Mouse (Mus musculus) v-Abl transformed pro-B cells (cell line): ENCODE measurements around the gene Zfhx2.

Source experiments
- in situ Hi-C, 2 experiments: fragments of 400-800 bp; cut with MboI; formaldehyde crosslinking; loops; one replicate each; pipeline ENCODE4 v1.15.1; 2025; ENCODE audit not compliant: unreplicated experiment in 2 of 2

Gene Zfhx2

GRCm38 (mm10) chr14:55089199-55089947 lies 2.8 kb downstream of the Zfhx2 start:
- in situ Hi-C loops = no loop called here

DNA sequence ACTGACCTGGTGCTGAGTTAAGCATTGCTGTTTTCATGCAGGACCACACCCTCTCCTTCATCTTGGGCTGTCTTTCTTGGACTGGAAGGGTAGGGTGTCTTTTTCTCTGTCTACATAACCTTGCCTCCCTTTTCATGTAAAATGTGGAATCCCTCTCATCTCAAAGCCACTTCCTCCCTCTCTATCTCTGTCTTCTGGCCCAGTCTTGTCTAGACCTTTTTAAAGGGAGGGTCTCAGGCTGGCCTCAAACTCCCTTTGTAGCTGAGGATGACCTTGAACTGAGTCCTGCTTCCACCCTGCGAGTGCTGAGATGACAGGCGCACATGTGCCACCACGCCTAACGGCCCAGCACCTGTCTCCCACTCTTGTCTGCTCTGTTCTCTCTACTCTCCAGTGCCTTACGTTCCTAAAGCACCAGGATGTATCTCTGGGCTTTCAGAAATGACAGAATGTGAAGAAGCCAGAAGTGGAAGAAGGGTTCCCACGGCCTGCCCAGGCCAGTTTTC lies 6.1 kb downstream of the Zfhx2 start:
- in situ Hi-C loops = no loop called here

DNA sequence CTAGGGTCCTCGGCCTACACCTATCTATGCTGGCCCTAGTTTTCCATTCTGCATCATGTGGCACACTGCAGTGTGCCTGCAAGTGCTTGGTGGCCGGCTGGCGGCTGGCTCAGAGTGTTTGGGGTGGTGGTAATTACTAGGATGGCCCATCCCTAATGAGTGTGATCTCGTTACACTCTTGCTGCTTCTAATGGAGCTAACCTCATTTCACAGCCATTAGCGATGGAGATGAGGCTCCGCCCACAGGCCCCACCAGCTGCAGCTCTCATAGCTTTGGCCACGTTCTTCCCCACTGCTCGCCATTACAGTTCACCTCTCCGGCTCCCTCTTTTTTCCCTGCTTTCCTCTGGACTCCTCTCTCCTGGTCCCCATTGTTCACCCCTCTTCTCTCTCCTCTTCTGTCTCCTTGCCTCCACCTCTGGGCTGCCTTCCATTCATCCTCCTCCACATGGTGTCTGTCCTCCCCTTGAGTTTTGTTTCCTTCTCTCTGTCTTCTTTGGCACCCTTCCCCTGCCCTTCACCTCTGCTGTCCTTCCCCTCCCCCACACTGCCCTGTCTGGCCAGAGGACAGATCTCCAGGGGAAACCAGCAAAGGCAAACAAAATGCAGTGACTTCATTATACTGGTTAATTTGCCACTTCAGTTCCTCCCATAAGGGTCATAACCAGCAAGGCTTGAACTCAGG lies 6.7 kb downstream of the Zfhx2 start:
- in situ Hi-C loops = no loop called here

DNA sequence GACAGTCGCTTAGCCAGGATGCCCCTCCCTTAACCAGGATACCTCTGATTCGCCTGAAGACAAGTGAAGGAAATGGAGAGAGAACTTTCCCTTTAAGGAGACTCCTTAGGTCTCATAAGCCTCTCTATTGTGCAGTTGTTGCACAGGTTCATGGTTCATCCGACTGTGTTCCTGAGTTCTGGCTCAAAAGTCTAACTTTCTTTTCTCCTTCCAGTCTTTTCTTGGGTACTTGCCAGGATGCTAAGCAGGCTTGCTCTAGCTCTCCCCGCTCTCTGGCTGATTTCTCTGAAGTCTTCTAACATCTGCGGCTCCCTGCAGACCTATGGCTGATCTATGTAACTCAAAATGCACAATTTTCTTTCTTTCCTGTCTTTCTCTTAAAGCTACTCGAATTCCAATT lies 8.6 kb downstream of the Zfhx2 start:
- in situ Hi-C loops = loop anchor here in 1 of 2 experiments (5.0 kb wide), 2 partner anchors 46 to 236 kb away; no protein-coding TSS in a partner anchor

GRCm38 (mm10) chr14:55081105-55081504 lies 11.0 kb downstream of the Zfhx2 start:
- in situ Hi-C loops = loop anchor here in 1 of 2 experiments (5.0 kb wide), 2 partner anchors 44 to 234 kb away; no protein-coding TSS in a partner anchor

DNA sequence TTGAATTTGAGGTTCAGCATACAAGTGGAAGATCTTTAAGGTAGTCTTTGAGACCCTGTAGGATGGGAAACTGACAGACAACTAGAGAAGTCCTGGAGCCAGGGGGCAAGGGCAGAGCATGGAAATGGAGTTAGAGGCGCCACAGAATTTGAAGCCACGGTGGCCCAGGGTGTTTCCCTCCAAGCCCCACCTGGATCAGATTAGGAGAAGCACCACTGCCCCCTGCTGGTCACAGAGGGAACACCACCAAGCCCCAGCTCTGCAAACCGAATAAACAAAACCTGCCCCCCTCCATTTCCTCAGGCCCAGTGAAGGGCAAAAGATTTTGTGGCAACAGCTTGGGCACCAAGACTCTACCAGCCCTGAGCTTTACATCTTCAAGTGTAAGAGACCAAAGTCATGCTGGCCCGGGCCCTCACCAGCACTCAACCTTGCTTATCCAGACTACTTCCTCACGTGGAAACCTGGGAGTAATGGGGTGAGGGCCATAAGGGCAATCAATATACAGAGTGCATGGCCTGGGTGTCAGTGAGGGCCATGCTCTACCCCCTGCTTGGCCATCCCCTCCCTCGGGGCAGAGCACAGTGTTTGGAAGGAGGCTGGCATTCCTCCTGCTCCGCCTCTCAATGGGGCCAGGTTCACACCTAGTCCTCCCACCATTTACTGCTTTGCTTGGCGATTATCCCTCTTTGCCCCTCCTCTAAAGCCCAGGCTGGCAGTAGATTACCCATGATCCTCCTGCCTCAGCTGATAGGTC lies 12.7 kb downstream of the Zfhx2 start:
- in situ Hi-C loops = loop anchor here in 1 of 2 experiments (5.0 to 10.0 kb wide), 2 partner anchors 52 to 235 kb away; no protein-coding TSS in a partner anchor

- in situ Hi-C loops = loop anchor here in 1 of 2 experiments (5.0 to 10.0 kb wide), 2 partner anchors 51 to 234 kb away; no protein-coding TSS in a partner anchor
These were observed 13.6 kb downstream of the Zfhx2 start for GRCm38 (mm10) chr14:55078366-55078989.

- in situ Hi-C loops = loop anchor here in 1 of 2 experiments (5.0 to 10.0 kb wide), 2 partner anchors 50 to 233 kb away; no protein-coding TSS in a partner anchor
These were observed 14.4 kb downstream of the Zfhx2 start for GRCm38 (mm10) chr14:55077481-55078365.

- in situ Hi-C loops = loop anchor here in 1 of 2 experiments (5.0 to 10.0 kb wide), 2 partner anchors 50 to 232 kb away; no protein-coding TSS in a partner anchor
These were observed 15.2 kb downstream of the Zfhx2 start for GRCm38 (mm10) chr14:55076956-55077355.

DNA sequence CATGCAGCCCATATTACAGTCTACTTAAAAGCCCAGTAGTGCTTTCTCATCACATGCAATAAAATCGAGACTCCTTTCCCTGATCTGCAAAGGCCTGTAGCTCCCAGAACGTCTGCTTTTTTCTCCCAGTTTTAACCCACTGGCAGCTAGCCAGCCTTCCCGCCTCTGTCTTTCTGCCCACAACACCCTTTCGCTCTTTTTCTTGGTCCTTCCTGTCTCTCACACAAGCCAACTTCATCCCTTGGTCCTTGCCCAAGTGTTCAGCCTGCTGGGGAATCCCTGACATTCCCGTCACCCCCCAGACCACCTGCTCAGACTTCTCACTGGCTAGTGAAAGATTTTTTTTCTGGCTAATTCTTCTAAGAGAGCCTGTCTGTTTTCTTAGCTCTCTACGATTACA lies 15.9 kb downstream of the Zfhx2 start:
- in situ Hi-C loops = loop anchor here in 1 of 2 experiments (5.0 to 10.0 kb wide), 2 partner anchors 49 to 231 kb away; no protein-coding TSS in a partner anchor

- in situ Hi-C loops = loop anchor here in 1 of 2 experiments (10.0 kb wide), 1 partner anchor 230 kb away; no protein-coding TSS in a partner anchor
These were observed 17.7 kb downstream of the Zfhx2 start for GRCm38 (mm10) chr14:55074416-55074815.

GRCm38 (mm10) chr14:55071756-55072155 lies 20.4 kb downstream of the Zfhx2 start:
- in situ Hi-C loops = loop anchor here in 1 of 2 experiments (10.0 kb wide), 1 partner anchor 227 kb away; no protein-coding TSS in a partner anchor

- in situ Hi-C loops = no loop called here
These were observed 26.1 kb downstream of the Zfhx2 start for GRCm38 (mm10) chr14:55066042-55066441.

DNA sequence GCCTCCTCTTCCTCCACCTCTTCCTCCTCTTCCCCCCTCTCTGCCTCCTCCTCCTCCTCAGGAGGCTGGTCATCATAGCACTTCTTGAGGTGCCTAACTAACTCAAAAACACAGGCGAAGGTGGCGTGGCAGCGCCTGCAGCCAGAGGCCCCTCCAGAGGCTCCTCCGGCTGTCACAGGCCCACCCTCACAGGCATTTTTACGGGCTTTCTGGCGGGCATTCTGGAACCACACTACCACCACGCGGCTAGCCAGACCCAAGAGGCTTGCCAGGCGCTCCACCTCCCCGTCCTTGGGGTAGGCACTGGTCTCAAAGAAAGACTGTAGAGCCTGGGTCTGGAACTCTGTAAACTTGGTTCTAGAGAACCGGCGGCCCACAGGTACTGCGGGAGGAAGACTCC lies 26.7 kb downstream of the Zfhx2 start:
- in situ Hi-C loops = no loop called here

DNA sequence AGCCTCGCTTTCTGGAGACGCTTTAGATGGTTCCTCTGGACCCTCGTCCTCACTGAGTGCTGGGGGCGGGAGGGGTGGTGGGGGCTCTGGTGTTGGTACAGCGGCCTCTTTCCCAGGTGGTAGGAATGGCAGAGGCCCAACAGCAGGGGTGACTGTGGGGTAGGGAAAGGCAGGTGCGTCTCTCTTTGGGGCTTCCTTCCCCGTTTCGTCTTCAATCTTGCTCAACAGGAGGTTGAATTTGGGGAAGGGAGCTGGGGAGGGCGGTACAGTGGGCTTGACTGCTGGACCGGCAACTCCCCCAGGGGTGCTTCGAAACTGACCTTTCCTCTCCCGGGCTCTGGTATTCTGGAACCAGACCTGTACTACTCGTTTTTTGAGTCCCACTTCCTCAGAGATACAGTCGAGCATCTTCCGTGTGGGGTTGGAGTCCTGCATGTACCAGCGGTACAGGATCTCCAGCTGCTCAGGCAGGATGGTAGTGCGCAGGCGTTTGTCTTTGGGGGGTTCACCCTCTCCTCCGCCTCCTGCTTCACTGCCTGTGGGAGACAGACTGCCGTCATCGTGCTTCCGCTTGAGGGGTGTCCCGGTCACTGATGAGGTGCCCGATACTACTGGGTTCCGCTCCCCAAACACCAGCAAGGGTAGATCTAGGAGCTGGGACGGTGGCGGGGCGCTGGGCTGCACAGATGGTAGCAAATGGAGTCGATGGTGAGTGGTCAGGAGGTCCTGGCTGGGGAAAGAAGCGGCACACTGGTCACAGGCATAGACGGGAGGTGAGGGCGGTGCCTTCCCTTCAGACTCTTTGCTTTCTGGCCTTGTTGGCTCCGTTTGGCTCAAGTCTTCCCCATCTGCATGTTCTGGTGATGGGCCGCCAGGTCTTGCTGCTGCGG lies 27.4 kb downstream of the Zfhx2 start:
- in situ Hi-C loops = no loop called here

- in situ Hi-C loops = no loop called here
These were observed 28.3 kb downstream of the Zfhx2 start for GRCm38 (mm10) chr14:55063581-55064381.

GRCm38 (mm10) chr14:55063117-55063516 lies 29.0 kb downstream of the Zfhx2 start:
- in situ Hi-C loops = no loop called here
